Mouse (Mus musculus) G1E (cell line): ENCODE results near the gene Syne2. TPM values are rescaled to one million over a fixed set of nuclear protein-coding genes. Genes with fewer than 3 reads are reported as not detected.

ENCODE experiments used
- ATAC-seq: 2 replicates; pipeline ENCODE4 v1.8.0; 2016; ENCODE audit warnings: mild to moderate bottlenecking; ENCODE audit not compliant: insufficient number of reproducible peaks, poor library complexity, low FRiP score, severe bottlenecking; ENCODE audit errors: extremely low read depth
- DNase-seq: peaks from one replicate; pipeline ENCODE4 v3.0.0; 2012; ENCODE audit warnings: low spot score
- H3K27me3 ChIP-seq: 2 replicates; pipeline ENCODE4 v1.6.1; 2012; ENCODE audit warnings: mild to moderate bottlenecking, low read length, inconsistent platforms; ENCODE audit not compliant: insufficient read depth
- H3K36me3 ChIP-seq: replicated peaks from 2 replicates; pipeline ENCODE3; 2012; ENCODE audit warnings: mild to moderate bottlenecking, inconsistent platforms
- H3K4me1 ChIP-seq: 2 replicates; pipeline ENCODE4 v1.6.1; 2012; ENCODE audit warnings: low read depth, low read length, inconsistent platforms, mixed read lengths; ENCODE audit not compliant: insufficient read depth
- H3K4me3 ChIP-seq: 2 replicates; pipeline ENCODE4 v1.5.1; 2012; ENCODE audit warnings: low read depth, mild to moderate bottlenecking, inconsistent platforms, low read length, moderate library complexity, mixed read lengths
- H3K9me3 ChIP-seq: replicated peaks from 2 replicates; pipeline ENCODE4 v1.6.1; 2012; ENCODE audit warnings: inconsistent platforms
- CTCF ChIP-seq: IDR thresholded peaks from 2 replicates; pipeline ENCODE4 v1.5.1; 2012; ENCODE audit warnings: low read depth, low read length, inconsistent platforms, mixed read lengths
- GATA1 ChIP-seq: IDR thresholded peaks from 2 replicates; pipeline ENCODE4 v1.6.1; 2012; ENCODE audit warnings: borderline replicate concordance, low read length, inconsistent platforms, mixed read lengths
- GATA2 ChIP-seq: IDR thresholded peaks from 2 replicates; pipeline ENCODE4 v1.6.1; 2012; ENCODE audit warnings: low read depth, low read length, inconsistent platforms, borderline replicate concordance
- POLR2AphosphoS5 ChIP-seq: IDR thresholded peaks from 2 replicates; pipeline ENCODE4 v1.6.1; 2012; ENCODE audit warnings: low read depth, low read length, inconsistent platforms; ENCODE audit not compliant: insufficient replicate concordance
- TAL1 ChIP-seq: conservative IDR thresholded peaks from 2 replicates; pipeline ENCODE4 v1.6.1; 2012; ENCODE audit warnings: low read depth, low read length, inconsistent platforms, mixed read lengths
- polyA plus RNA-seq: library from polyadenylated mRNA; stranded (reverse); fragments of >175 nt; gene quantifications from 2 replicates; pipeline ENCODE4 v1.2.3, GENCODE M21; 2012
- total RNA-seq, 2 experiments: library from RNA; stranded (forward) in 1 of 2; stranded (reverse) in 1 of 2; fragments of 200-1000 nt in 1 of 2; fragments of >200 nt in 1 of 2; fragmentation: Nextera tagmentation in 1 of 2; gene quantifications; 2 replicates each; pipeline ENCODE4 v1.2.3; 2014 to 2017

Gene Syne2
- total and polyA plus RNA-seq, 3 experiments = 0.82 TPM; not detected in 2

GRCm38 (mm10) chr12:75851481-75851880 lies 33.5 kb downstream of the Syne2 start:
- peaks cover 11% of the 10 kb centered on the region for H3K27me3 ChIP-seq
- no peak for DNase-seq
- no peak for ATAC-seq

GRCm38 (mm10) chr12:75852384-75852783 lies 34.5 kb downstream of the Syne2 start:
- Histone ChIP-seq H3K27me3 (peaks cover 12% of the 10 kb centered on the region), H3K4me1 (peaks cover 10% of the 10 kb centered on the region), H3K4me3 (no peak overlapping the region), H3K9me3 (no peaks in the 10 kb centered on the region), H3K36me3 (no peaks in the 10 kb centered on the region)
- TF ChIP-seq TAL1 (no peak), POLR2AphosphoS5 (no peak), GATA1 (no peak), CTCF (no peak), GATA2 (no peak)
- no peak for ATAC-seq
- no peak for DNase-seq

More at GRCm38 (mm10) chr12:75851481-75851880, 33.5 kb downstream of the Syne2 start:
- no peaks in the 10 kb centered on the region for H3K9me3 ChIP-seq
- H3K36me3 ChIP-seq = no peaks in the 10 kb centered on the region
- no peak overlapping the region for H3K4me3 ChIP-seq
- H3K4me1 ChIP-seq = peaks cover 10% of the 10 kb centered on the region
- TF ChIP-seq CTCF (no peak), GATA1 (no peak), POLR2AphosphoS5 (no peak), TAL1 (no peak), GATA2 (no peak)

- no peak for DNase-seq
- Histone ChIP-seq H3K36me3 (no peaks in the 10 kb centered on the region), H3K9me3 (no peaks in the 10 kb centered on the region), H3K4me1 (peaks cover 10% of the 10 kb centered on the region), H3K4me3 (no peak overlapping the region), H3K27me3 (peaks cover 9% of the 10 kb centered on the region)
- TF ChIP-seq TAL1 (no peak), GATA2 (no peak), GATA1 (no peak), CTCF (no peak), POLR2AphosphoS5 (no peak)
- no peak for ATAC-seq
Measured at GRCm38 (mm10) chr12:75853559-75853958, 35.6 kb downstream of the Syne2 start.

- Histone ChIP-seq H3K27me3 (peaks cover 9% of the 10 kb centered on the region), H3K4me3 (no peak overlapping the region), H3K9me3 (no peaks in the 10 kb centered on the region), H3K36me3 (no peaks in the 10 kb centered on the region), H3K4me1 (peaks cover 10% of the 10 kb centered on the region)
- no peak for DNase-seq
- ATAC-seq = peak; percentile 75
- TF ChIP-seq POLR2AphosphoS5 (no peak), GATA1 (no peak), CTCF (no peak), GATA2 (no peak), TAL1 (no peak; the same call in 1 of the 2 replicates)
Measured at GRCm38 (mm10) chr12:75855051-75855453, 37.1 kb downstream of the Syne2 start.

- Histone ChIP-seq H3K4me3 (no peak overlapping the region), H3K36me3 (no peaks in the 10 kb centered on the region), H3K27me3 (peaks cover 9% of the 10 kb centered on the region), H3K4me1 (peaks cover 10% of the 10 kb centered on the region), H3K9me3 (no peaks in the 10 kb centered on the region)
- no peak for DNase-seq
- ATAC-seq = no peak
- no peak for TF ChIP-seq CTCF
- no peak for TF ChIP-seq POLR2AphosphoS5
- TF ChIP-seq GATA2 = no peak
- TF ChIP-seq GATA1 = no peak
- TF ChIP-seq TAL1 = no peak
Measured at GRCm38 (mm10) chr12:75855621-75856020, 37.7 kb downstream of the Syne2 start.

- peaks cover 9% of the 10 kb centered on the region for H3K27me3 ChIP-seq
- H3K9me3 ChIP-seq = no peaks in the 10 kb centered on the region
- no peak overlapping the region for H3K4me3 ChIP-seq
- peak; percentile 26; the same call in 1 of the 2 replicates for ATAC-seq
- no peak for DNase-seq
- peaks cover 10% of the 10 kb centered on the region for H3K4me1 ChIP-seq
- TF ChIP-seq GATA2 (no peak), TAL1 (no peak), GATA1 (no peak), CTCF (no peak), POLR2AphosphoS5 (no peak)
- no peaks in the 10 kb centered on the region for H3K36me3 ChIP-seq
Measured at GRCm38 (mm10) chr12:75856096-75856868, 38.3 kb downstream of the Syne2 start.
